Mouse (Mus musculus): Measurements from ENCODE around the gene Oprd1. TPM values are rescaled to one million over a fixed set of nuclear protein-coding genes. Genes with fewer than 3 reads are reported as not detected.

Oprd1 gene
- polyA plus RNA-seq, 1 experiment from 2014 or later: 1.5 TPM

GRCm38 (mm10) chr4:132167436-132167835, 23.1 kb upstream of the Oprd1 start:
- Histone ChIP-seq H3K4me2 (no peak overlapping the region), H3K9me3 (replicated peaks) (0 out of 2 replicates have a peak, but pooled peaks cover 4% of the 10 kb centered on the region), H3K27me3 (replicated peaks) (no peaks in the 10 kb centered on the region), H3K4me3 (no peak overlapping the region), H3K4me1 (replicated peaks) (peaks cover 6% of the 10 kb centered on the region; the same call in 1 of the 2 replicates), H3K9ac (no peak overlapping the region), H3K36me3 (no peaks in the 10 kb centered on the region), H3K27ac (ENCODE audit: poor library complexity, severe bottlenecking) (no peak overlapping the region)
- no peak for ATAC-seq (ENCODE audit: insufficient number of reproducible peaks, low FRiP score)
- WGBS: 80% methylated on average over 3 of the region's 3 CpGs

GRCm38 (mm10) chr4:132166350-132167290, 22.3 kb upstream of the Oprd1 start:
- no peak overlapping the region for H3K27ac ChIP-seq (ENCODE audit: poor library complexity, severe bottlenecking)
- H3K4me2 ChIP-seq: no peak overlapping the region
- no peak for ATAC-seq (ENCODE audit: insufficient number of reproducible peaks, low FRiP score)
- 63% methylated on average over 16 of the region's 16 CpGs for WGBS
- 0 out of 2 replicates have a peak, but pooled peaks cover 4% of the 10 kb centered on the region for H3K9me3 ChIP-seq (replicated peaks)
- H3K9ac ChIP-seq: no peak overlapping the region
- no peaks in the 10 kb centered on the region for H3K36me3 ChIP-seq
- H3K27me3 ChIP-seq (replicated peaks): no peaks in the 10 kb centered on the region
- peaks cover 6% of the 10 kb centered on the region; the same call in 1 of the 2 replicates for H3K4me1 ChIP-seq (replicated peaks)
- no peak overlapping the region for H3K4me3 ChIP-seq

GRCm38 (mm10) chr4:132165691-132166090, 21.4 kb upstream of the Oprd1 start:
- peaks cover 6% of the 10 kb centered on the region; the same call in 1 of the 2 replicates for H3K4me1 ChIP-seq (replicated peaks)
- H3K27ac ChIP-seq (ENCODE audit: poor library complexity, severe bottlenecking): no peak overlapping the region
- ATAC-seq (ENCODE audit: insufficient number of reproducible peaks, low FRiP score): no peak
- H3K9ac ChIP-seq: no peak overlapping the region
- no peaks in the 10 kb centered on the region for H3K36me3 ChIP-seq
- 59% methylated on average over 14 of the region's 14 CpGs for WGBS
- H3K4me2 ChIP-seq: no peak overlapping the region
- 0 out of 2 replicates have a peak, but pooled peaks cover 4% of the 10 kb centered on the region for H3K9me3 ChIP-seq (replicated peaks)
- no peaks in the 10 kb centered on the region for H3K27me3 ChIP-seq (replicated peaks)
- no peak overlapping the region for H3K4me3 ChIP-seq

- 55% methylated on average over 12 of the region's 12 CpGs for WGBS
These were observed 12.8 kb upstream of the Oprd1 start for GRCm38 (mm10) chr4:132156941-132157622.

GRCm38 (mm10) chr4:132154877-132155670, 10.8 kb upstream of the Oprd1 start:
- no peak overlapping the region for H3K27ac ChIP-seq (ENCODE audit: poor library complexity, severe bottlenecking)

More at GRCm38 (mm10) chr4:132156941-132157622, 12.8 kb upstream of the Oprd1 start:
- Histone ChIP-seq H3K4me3 (no peak overlapping the region), H3K4me1 (replicated peaks) (no peaks in the 10 kb centered on the region), H3K9ac (no peak overlapping the region), H3K27ac (ENCODE audit: poor library complexity, severe bottlenecking) (no peak overlapping the region), H3K36me3 (no peaks in the 10 kb centered on the region), H3K4me2 (no peak overlapping the region), H3K27me3 (replicated peaks) (no peaks in the 10 kb centered on the region), H3K9me3 (replicated peaks) (no peaks in the 10 kb centered on the region; the same call in 1 of the 2 replicates)
- no peak for ATAC-seq (ENCODE audit: insufficient number of reproducible peaks, low FRiP score)

GRCm38 (mm10) chr4:132151673-132152072, 7.4 kb upstream of the Oprd1 start:
- H3K9ac ChIP-seq: no peak overlapping the region
- no peaks in the 10 kb centered on the region; the same call in 1 of the 2 replicates for H3K27me3 ChIP-seq (replicated peaks)
- WGBS: 66% methylated on average over 1 of the region's 1 CpGs
- H3K4me2 ChIP-seq: no peak overlapping the region
- no peak overlapping the region for H3K27ac ChIP-seq (ENCODE audit: poor library complexity, severe bottlenecking)
- no peaks in the 10 kb centered on the region for H3K4me1 ChIP-seq (replicated peaks)
- ATAC-seq (ENCODE audit: insufficient number of reproducible peaks, low FRiP score): no peak
- H3K4me3 ChIP-seq: no peak overlapping the region
- no peaks in the 10 kb centered on the region for H3K36me3 ChIP-seq
- H3K9me3 ChIP-seq (replicated peaks): no peaks in the 10 kb centered on the region; the same call in 1 of the 2 replicates

More at GRCm38 (mm10) chr4:132154877-132155670, 10.8 kb upstream of the Oprd1 start:
- no peak for ATAC-seq (ENCODE audit: insufficient number of reproducible peaks, low FRiP score)
- H3K4me2 ChIP-seq: no peak overlapping the region
- H3K4me1 ChIP-seq (replicated peaks): no peaks in the 10 kb centered on the region
- no peaks in the 10 kb centered on the region for H3K27me3 ChIP-seq (replicated peaks)
- H3K4me3 ChIP-seq: no peak overlapping the region
- H3K9ac ChIP-seq: no peak overlapping the region
- 10% methylated on average over 6 of the region's 6 CpGs for WGBS
- no peaks in the 10 kb centered on the region for H3K36me3 ChIP-seq
- H3K9me3 ChIP-seq (replicated peaks): no peaks in the 10 kb centered on the region; the same call in 1 of the 2 replicates

- H3K9me3 ChIP-seq (replicated peaks): 0 out of 2 replicates have a peak, but pooled peaks cover 4% of the 10 kb centered on the region
- no peak overlapping the region for H3K27ac ChIP-seq (ENCODE audit: poor library complexity, severe bottlenecking)
- H3K27me3 ChIP-seq (replicated peaks): peaks cover 55% of the 10 kb centered on the region
- 74% methylated on average over 5 of the region's 5 CpGs for WGBS
- no peaks in the 10 kb centered on the region for H3K36me3 ChIP-seq
- no peak overlapping the region for H3K4me2 ChIP-seq
- peaks cover 8% of the 10 kb centered on the region for H3K4me1 ChIP-seq (replicated peaks)
- H3K9ac ChIP-seq: no peak overlapping the region
- no peak overlapping the region for H3K4me3 ChIP-seq
- ATAC-seq (ENCODE audit: insufficient number of reproducible peaks, low FRiP score): no peak
These were observed 1.9 kb upstream of the Oprd1 start for GRCm38 (mm10) chr4:132146201-132146600.

GRCm38 (mm10) chr4:132145092-132145491, 806 bp upstream of the Oprd1 start:
- Histone ChIP-seq H3K27me3 (replicated peaks) (peaks cover 65% of the 10 kb centered on the region), H3K4me3 (peak overlapping the region; percentile 53), H3K36me3 (no peaks in the 10 kb centered on the region), H3K9me3 (replicated peaks) (0 out of 2 replicates have a peak, but pooled peaks cover 4% of the 10 kb centered on the region), H3K27ac (ENCODE audit: poor library complexity, severe bottlenecking) (no peak overlapping the region), H3K4me1 (replicated peaks) (peaks cover 8% of the 10 kb centered on the region), H3K9ac (no peak overlapping the region), H3K4me2 (peak overlapping the region; percentile 88)
- no peak for ATAC-seq (ENCODE audit: insufficient number of reproducible peaks, low FRiP score)
- WGBS: 31% methylated on average over 10 of the region's 10 CpGs

GRCm38 (mm10) chr4:132138640-132139039, 5.6 kb downstream of the Oprd1 start:
- ATAC-seq (ENCODE audit: insufficient number of reproducible peaks, low FRiP score): no peak
- H3K9ac ChIP-seq: no peak overlapping the region
- no peaks in the 10 kb centered on the region for H3K36me3 ChIP-seq
- no peaks in the 10 kb centered on the region for H3K4me1 ChIP-seq (replicated peaks)
- WGBS: 79% methylated on average over 2 of the region's 2 CpGs
- H3K9me3 ChIP-seq (replicated peaks): no peaks in the 10 kb centered on the region; the same call in 1 of the 2 replicates
- no peak overlapping the region for H3K27ac ChIP-seq (ENCODE audit: poor library complexity, severe bottlenecking)
- H3K4me3 ChIP-seq: no peak overlapping the region
- peaks cover 38% of the 10 kb centered on the region for H3K27me3 ChIP-seq (replicated peaks)
- H3K4me2 ChIP-seq: no peak overlapping the region

- no peaks in the 10 kb centered on the region for H3K36me3 ChIP-seq
- no peaks in the 10 kb centered on the region; the same call in 1 of the 2 replicates for H3K9me3 ChIP-seq (replicated peaks)
- WGBS: 69% methylated on average over 7 of the region's 7 CpGs
- H3K4me2 ChIP-seq: no peak overlapping the region
- no peak overlapping the region for H3K27ac ChIP-seq (ENCODE audit: poor library complexity, severe bottlenecking)
- no peak overlapping the region for H3K9ac ChIP-seq
- ATAC-seq (ENCODE audit: insufficient number of reproducible peaks, low FRiP score): no peak
- peaks cover 10% of the 10 kb centered on the region for H3K4me1 ChIP-seq (replicated peaks)
- peaks cover 25% of the 10 kb centered on the region for H3K27me3 ChIP-seq (replicated peaks)
- no peak overlapping the region for H3K4me3 ChIP-seq
These were observed 7.3 kb downstream of the Oprd1 start for GRCm38 (mm10) chr4:132137013-132137412.

All from heart, embryonic 12.5 days (tissue).